Mouse (Mus musculus) liver, embryonic 16.5 days (tissue): Measurements from ENCODE around the gene Nsmce4a. TPM values are rescaled to one million over a fixed set of nuclear protein-coding genes. Genes with fewer than 3 reads are reported as not detected.

Experiments
- ATAC-seq: fragments of 200-750 bp; cut with Nextera tagmentation; 2 replicates; pipeline ENCODE4 v1.8.0; 2017; ENCODE audit warnings: low read depth, mild to moderate bottlenecking, moderate number of reproducible peaks, moderate library complexity
- H3K27ac ChIP-seq: fragments of 300-500 bp; sonication (generic); 2 replicates; pipeline ENCODE4 v1.5.1; 2014; ENCODE audit warnings: mild to moderate bottlenecking, low read length
- H3K27me3 ChIP-seq: fragments of 300-500 bp; sonication (generic); 2 replicates; pipeline ENCODE4 v1.6.1; 2014; ENCODE audit warnings: low read depth, low read length, mixed read lengths; ENCODE audit not compliant: control insufficient read depth, insufficient read depth
- H3K36me3 ChIP-seq: fragments of 300-500 bp; sonication (generic); 2 replicates; pipeline ENCODE4 v1.6.1; 2014; ENCODE audit warnings: mild to moderate bottlenecking; ENCODE audit not compliant: control insufficient read depth, insufficient read depth
- H3K4me1 ChIP-seq: fragments of 300-500 bp; sonication (generic); 2 replicates; pipeline ENCODE4 v1.6.1; 2014; ENCODE audit warnings: low read depth, low read length, mixed read lengths; ENCODE audit not compliant: control insufficient read depth
- H3K4me2 ChIP-seq: fragments of 300-500 bp; sonication (generic); 2 replicates; pipeline ENCODE4 v1.6.1; 2014; ENCODE audit warnings: low read depth, low read length, mixed read lengths
- H3K4me3 ChIP-seq: fragments of 300-500 bp; sonication (generic); 2 replicates; pipeline ENCODE4 v1.5.1; 2014; ENCODE audit warnings: low read depth, mild to moderate bottlenecking, low read length
- H3K9ac ChIP-seq: fragments of 300-500 bp; sonication (generic); 2 replicates; pipeline ENCODE4 v1.6.1; 2014; ENCODE audit warnings: low read depth, low read length
- H3K9me3 ChIP-seq: fragments of 300-500 bp; sonication (generic); replicated peaks from 2 replicates; pipeline ENCODE4 v1.6.1; 2016; ENCODE audit warnings: low read length; ENCODE audit not compliant: control insufficient read depth
- WGBS: fragments of 180-500 bp; shearing (Covaris S2); extraction: QIAGEN DNeasy Blood & Tissue Kit; methylation state at CpG from one replicate; pipeline ENCODE4 v1.1.7; 2014; ENCODE audit not compliant: insufficient replicate concordance; 5-methylcytosine and 5-hydroxymethylcytosine counted together
- polyA plus RNA-seq: library from polyadenylated mRNA; unstranded; fragments of >200 nt; fragmentation: Nextera tagmentation; extraction: Ambion mirVana; gene quantifications from 2 replicates; pipeline ENCODE4 v1.2.1, GENCODE M21; 2015

Nsmce4a gene
- polyA plus RNA-seq, 1 experiment from 2014 or later = 71.7 TPM

DNA sequence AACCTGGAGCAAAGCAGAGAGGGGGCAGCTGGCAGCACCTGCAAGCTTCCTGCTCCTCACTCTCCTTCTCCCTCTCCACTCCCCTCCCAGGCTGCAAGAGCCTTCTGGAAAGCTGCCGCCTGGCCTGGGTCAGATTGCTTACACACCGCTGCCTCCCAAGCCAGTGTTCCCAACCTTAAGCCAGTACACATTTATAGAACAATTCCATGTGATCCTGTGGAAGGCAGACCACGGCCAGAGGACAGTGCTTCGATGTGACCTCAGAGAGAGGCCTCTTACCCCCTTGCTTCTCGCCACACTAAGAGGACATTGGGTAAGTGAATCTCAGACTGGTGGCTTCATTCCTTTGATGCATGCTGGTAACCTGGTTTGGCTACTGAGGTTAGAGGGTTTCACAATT lies 20.1 kb downstream of the Nsmce4a start:
- Histone ChIP-seq H3K36me3 (no peaks in the 10 kb centered on the region), H3K4me1 (no peaks in the 10 kb centered on the region), H3K4me2 (no peak overlapping the region), H3K27me3 (no peaks in the 10 kb centered on the region), H3K9ac (no peak overlapping the region), H3K27ac (no peak overlapping the region), H3K9me3 (no peaks in the 10 kb centered on the region), H3K4me3 (no peak overlapping the region)
- WGBS = 67% methylated on average over 5 of the region's 5 CpGs
- no peak for ATAC-seq

DNA sequence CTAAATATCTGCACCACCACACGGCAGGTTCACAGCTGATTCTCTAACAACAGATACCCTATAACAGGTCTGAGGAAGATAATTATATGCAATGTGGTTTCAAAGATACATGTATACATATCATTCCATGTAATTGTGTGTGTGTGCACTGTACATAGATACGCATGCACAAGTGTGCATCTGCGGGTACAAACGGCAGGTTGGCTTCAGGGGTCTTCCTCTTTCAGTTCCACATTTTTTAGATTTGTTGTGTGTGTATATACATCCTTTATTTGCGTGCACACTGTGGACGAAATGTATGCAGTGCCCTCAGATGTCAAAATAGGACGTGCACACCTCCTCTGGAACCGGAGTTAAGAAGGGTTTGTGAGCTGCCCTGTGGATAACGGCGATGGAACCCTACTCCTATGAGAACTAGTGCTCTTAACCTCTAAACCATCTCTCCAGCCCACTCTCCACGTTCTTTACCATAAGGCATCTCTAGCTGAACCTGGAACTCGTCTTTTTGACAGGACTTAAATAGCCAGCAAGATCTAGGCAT lies 25.2 kb downstream of the Nsmce4a start:
- H3K36me3 ChIP-seq = peaks cover 14% of the 10 kb centered on the region
- 0 out of 2 replicates have a peak overlapping the region, but pooled peaks have one; percentile 99 for H3K9ac ChIP-seq
- peak overlapping the region; percentile 95 for H3K4me3 ChIP-seq
- no peaks in the 10 kb centered on the region for H3K27me3 ChIP-seq
- H3K27ac ChIP-seq = no peak overlapping the region
- H3K4me1 ChIP-seq = peaks cover 19% of the 10 kb centered on the region
- H3K4me2 ChIP-seq = peak overlapping the region; percentile 43
- 59% methylated on average over 12 of the region's 12 CpGs for WGBS
- no peak for ATAC-seq
- H3K9me3 ChIP-seq = no peaks in the 10 kb centered on the region

DNA sequence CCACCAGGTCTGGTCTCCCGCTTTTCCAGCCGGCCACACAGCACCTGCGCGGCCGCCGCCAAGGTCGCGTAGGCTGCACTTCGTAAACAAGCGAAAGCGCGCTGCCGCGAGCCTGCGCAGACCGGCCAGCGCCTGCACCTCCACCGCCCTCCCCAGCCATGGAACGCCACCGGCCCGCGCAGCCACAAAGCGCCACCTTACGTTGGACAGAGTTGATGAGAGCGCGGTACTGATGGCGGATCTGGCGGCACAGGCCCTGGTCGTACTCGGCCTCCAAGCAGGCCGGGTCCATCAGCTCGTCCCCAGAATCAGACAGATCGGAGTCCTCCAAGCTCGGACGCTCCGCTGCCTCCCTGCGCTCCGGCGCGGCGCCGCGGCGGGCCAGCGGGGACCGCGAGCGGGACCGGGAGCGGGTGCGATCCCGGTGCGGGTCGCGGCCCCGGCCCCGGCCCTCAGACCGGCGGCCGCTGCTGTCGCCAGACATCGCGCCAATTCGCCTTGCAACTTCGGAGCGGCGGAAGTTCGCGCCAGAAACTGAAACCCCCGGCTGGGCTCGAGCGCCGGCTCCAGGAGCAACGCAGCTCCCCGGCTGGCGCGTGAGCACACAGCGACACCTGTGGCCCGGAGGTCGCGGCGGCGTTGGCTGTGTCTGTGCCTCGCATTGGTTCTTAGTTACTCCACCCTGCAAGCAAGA lies 26.0 kb downstream of the Nsmce4a start:
- peak; percentile 95 for ATAC-seq
- Histone ChIP-seq H3K27me3 (no peaks in the 10 kb centered on the region), H3K4me1 (peaks cover 19% of the 10 kb centered on the region), H3K9ac (peak overlapping the region; percentile 99), H3K4me3 (peak overlapping the region; percentile 95), H3K9me3 (no peaks in the 10 kb centered on the region), H3K36me3 (peaks cover 21% of the 10 kb centered on the region), H3K27ac (peak overlapping the region; percentile 99), H3K4me2 (peak overlapping the region; percentile 78)
- under 1% methylated on average over 79 of the region's 84 CpGs for WGBS

DNA sequence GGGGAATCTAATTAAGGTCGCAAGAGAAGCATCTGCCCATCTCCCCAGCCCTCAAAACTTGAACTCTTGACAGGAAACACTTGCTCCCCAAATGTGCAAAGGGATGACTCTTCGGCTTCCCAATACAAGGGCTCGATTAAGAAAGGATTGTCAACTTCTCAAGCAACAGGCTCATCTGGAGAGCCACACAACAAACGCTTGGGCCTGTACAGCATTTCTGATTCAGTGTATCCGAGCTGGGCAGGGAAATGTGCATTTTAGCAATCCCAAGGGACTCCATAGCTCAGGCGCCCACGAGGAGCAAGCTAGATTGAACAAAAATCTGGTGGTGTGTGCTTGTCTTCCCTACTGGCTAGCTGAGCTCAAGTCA lies 26.5 kb downstream of the Nsmce4a start:
- H3K9me3 ChIP-seq = no peaks in the 10 kb centered on the region
- no peaks in the 10 kb centered on the region for H3K27me3 ChIP-seq
- H3K36me3 ChIP-seq = peaks cover 26% of the 10 kb centered on the region
- H3K4me1 ChIP-seq = peaks cover 19% of the 10 kb centered on the region
- 3% methylated on average over 7 of the region's 7 CpGs for WGBS
- peak; percentile 0; the same call in 1 of the 2 replicates for ATAC-seq
- peak overlapping the region; percentile 95 for H3K4me3 ChIP-seq
- peak overlapping the region; percentile 99 for H3K27ac ChIP-seq
- peak overlapping the region; percentile 78 for H3K4me2 ChIP-seq
- H3K9ac ChIP-seq = peak overlapping the region; percentile 99

DNA sequence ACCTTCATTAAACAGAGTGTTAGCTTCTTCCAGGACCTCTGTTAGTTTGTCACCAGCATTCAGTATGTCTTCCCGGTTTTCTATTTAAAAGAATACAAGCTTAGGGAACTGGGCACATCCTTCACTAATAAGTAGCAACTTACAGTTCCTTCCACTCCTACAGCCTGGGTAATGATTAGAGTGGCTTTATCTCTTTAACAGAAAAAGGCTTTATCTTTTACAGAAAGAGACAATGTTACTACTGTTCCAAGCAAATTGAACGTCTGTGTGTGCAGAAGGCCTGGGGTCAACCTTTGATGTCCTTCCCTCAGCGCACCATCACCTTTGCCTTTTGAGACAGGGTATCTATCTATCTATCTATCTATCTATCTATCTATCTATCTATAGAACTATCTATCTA lies 27.0 kb downstream of the Nsmce4a start:
- Histone ChIP-seq H3K4me3 (peak overlapping the region; percentile 95), H3K27ac (peak overlapping the region; percentile 99), H3K4me1 (peaks cover 19% of the 10 kb centered on the region), H3K36me3 (peaks cover 29% of the 10 kb centered on the region), H3K9me3 (no peaks in the 10 kb centered on the region), H3K27me3 (no peaks in the 10 kb centered on the region), H3K4me2 (peak overlapping the region; percentile 78), H3K9ac (peak overlapping the region; percentile 99)
- WGBS = 33% methylated on average over 3 of the region's 3 CpGs
- no peak for ATAC-seq

DNA sequence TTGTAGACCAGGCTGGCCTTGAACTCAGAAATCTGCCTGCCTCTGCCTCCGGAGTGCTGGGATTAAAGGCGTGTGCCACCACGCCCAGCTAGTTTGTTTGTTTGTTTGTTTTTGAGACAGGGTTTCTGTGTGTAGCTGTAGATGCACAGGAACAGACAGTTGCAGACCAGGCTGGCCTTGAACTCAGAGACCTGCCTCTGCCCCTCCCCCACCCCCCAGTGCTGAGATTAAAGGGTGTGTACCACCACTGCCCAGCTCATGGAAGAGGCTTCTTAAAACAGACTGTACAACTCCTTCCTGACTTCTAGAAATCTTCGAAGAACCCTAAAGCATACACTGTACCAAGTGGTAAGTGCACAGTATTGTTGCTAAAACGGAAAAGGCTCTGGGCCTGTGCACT lies 27.5 kb downstream of the Nsmce4a start:
- H3K4me1 ChIP-seq = peaks cover 19% of the 10 kb centered on the region
- peak overlapping the region; percentile 99 for H3K9ac ChIP-seq
- peaks cover 31% of the 10 kb centered on the region for H3K36me3 ChIP-seq
- 76% methylated on average over 5 of the region's 5 CpGs for WGBS
- no peaks in the 10 kb centered on the region for H3K9me3 ChIP-seq
- H3K4me3 ChIP-seq = peak overlapping the region; percentile 95
- peak overlapping the region; percentile 99; the same call in 1 of the 2 replicates for H3K27ac ChIP-seq
- no peak for ATAC-seq
- peak overlapping the region; percentile 78 for H3K4me2 ChIP-seq
- no peaks in the 10 kb centered on the region for H3K27me3 ChIP-seq

DNA sequence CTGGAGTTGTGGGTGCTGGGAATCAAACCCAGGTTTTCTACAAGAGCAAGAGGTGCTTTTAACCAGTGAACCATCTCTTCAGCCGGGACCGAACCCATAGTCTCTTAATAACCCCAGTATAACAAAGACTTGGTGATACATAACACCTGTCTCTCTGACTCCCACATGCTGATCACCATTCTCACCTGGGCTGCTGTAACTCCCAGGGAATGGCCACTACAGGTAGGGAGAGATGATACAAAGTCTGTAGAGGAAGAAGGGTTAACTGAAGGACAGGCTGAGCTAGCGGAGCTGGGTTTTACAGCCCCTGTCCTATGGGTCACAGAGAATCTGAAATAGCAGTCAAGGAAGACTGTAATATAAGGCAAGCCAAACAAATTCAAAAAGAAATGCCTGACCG lies 29.7 kb downstream of the Nsmce4a start:
- Histone ChIP-seq H3K4me3 (no peak overlapping the region), H3K4me1 (peaks cover 19% of the 10 kb centered on the region), H3K27ac (no peak overlapping the region), H3K9me3 (no peaks in the 10 kb centered on the region), H3K9ac (no peak overlapping the region), H3K36me3 (peaks cover 52% of the 10 kb centered on the region), H3K4me2 (no peak overlapping the region), H3K27me3 (no peaks in the 10 kb centered on the region)
- 89% methylated on average over 4 of the region's 4 CpGs for WGBS
- ATAC-seq = no peak

DNA sequence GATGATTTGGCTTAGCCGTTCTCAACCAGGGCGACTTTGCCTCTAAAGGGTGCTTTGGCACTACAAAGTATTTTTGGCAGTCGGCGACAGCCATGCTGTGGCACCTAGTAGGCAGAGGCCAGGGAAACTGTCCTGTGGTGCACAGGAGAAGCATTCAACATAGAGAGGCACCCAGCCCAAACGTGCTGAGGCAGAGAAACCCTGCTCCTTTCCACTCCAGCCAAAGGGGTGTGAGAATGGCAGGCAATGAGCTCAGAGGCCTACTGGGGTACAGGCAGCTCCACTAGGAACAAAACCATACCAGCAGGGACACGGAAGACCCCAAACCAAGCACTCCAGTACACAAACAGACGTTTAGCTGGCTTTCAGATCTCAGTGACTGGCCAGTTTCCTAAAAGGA lies 32.7 kb downstream of the Nsmce4a start:
- Histone ChIP-seq H3K4me2 (no peak overlapping the region), H3K27me3 (no peaks in the 10 kb centered on the region), H3K9me3 (no peaks in the 10 kb centered on the region), H3K4me3 (no peak overlapping the region), H3K9ac (no peak overlapping the region), H3K36me3 (peaks cover 68% of the 10 kb centered on the region), H3K27ac (no peak overlapping the region), H3K4me1 (peaks cover 5% of the 10 kb centered on the region)
- 84% methylated on average over 7 of the region's 7 CpGs for WGBS
- ATAC-seq = no peak

DNA sequence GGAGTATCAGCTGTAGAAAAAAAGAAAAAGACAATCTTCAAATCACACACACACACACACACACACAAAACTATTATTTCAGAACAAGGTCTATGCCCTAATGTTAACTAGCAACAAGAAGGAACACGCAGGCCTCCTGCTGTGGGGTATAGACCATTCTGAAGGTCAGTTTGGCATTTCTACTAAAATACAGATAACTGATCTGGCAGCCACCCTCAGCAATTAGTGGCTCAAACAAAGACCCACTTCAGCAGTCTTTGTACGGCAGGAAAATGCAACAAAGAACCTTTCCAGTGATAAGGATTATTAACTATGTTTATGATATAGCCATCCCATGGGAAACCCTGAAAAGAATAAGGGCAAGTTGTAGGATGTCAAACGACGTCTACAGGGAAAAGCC lies 35.9 kb downstream of the Nsmce4a start:
- H3K36me3 ChIP-seq = peaks cover 62% of the 10 kb centered on the region
- ATAC-seq = no peak
- peaks cover 2% of the 10 kb centered on the region; the same call in 1 of the 2 replicates for H3K4me1 ChIP-seq

More for the DNA sequence above, 35.9 kb downstream of the Nsmce4a start:
- Histone ChIP-seq H3K27me3 (no peaks in the 10 kb centered on the region), H3K9ac (no peak overlapping the region), H3K27ac (no peak overlapping the region), H3K4me3 (no peak overlapping the region), H3K4me2 (no peak overlapping the region), H3K9me3 (no peaks in the 10 kb centered on the region)
- WGBS = 86% methylated on average over 4 of the region's 4 CpGs
